Mouse (Mus musculus) adrenal gland, postnatal 25 days (tissue): ENCODE measurements around the gene Efnb2. TPM values are rescaled to one million over a fixed set of nuclear protein-coding genes. Genes with fewer than 3 reads are reported as not detected.

Source experiments
- DNase-seq: peaks from one replicate; pipeline ENCODE4 v3.0.0; 2021; ENCODE audit warnings: mixed read lengths
- microRNA-seq, 2 experiments: library from miRNA; unstranded; fragments of <30 nt; microRNA quantifications; one replicate each; pipeline ENCODE4 v1.2.0; 2021
- total RNA-seq: library from RNA; stranded (reverse); gene quantifications from 2 replicates; pipeline ENCODE4 v1.2.3, GENCODE M21; 2021

Gene Efnb2
- total RNA-seq, 1 experiment from 2014 or later, result 17.8 TPM

DNA sequence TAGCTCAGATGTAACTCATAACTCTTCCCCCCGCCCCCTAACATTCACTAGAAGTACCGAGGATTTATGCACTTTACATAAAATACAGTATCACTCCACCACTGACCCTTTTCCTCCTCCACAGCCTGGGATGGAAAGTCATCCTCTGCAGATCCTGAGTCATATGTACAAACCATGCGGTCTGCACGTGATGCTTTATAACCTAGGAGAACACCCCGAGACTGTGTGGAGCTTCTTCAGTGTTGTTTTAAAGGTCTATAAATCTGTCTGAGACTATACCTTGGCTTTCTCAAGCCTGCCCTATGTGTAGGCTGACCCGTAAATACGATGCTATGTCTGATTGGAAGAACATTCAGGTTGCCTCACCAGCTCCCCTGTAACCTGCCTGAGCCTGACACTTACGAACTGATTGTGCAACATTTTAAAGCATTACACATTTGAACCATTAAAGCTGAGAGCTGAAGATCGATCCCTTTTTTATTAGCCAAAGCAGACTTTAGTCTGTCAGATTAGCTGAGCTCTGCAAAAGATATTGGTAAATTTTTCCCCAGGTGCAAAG, 92.7 kb downstream of the Efnb2 start:
- no peak for DNase-seq

Small RNAs within 50 kb of the gene (microRNA-seq; reads per million reads assigned to microRNA genes)
- gene Mir7654, result 1.8 to 2.4 reads per million in 2 experiments

Other genes starting within 250 kb of the Efnb2 start
- 96.4 and 106 TPM in 2 replicates for gene Arglu1, start 29.3 kb upstream of the Efnb2 start, total RNA-seq